Mouse (Mus musculus) bone marrow, adult 2 months (tissue): ENCODE data around the gene Agpat2.

ENCODE experiments used
- CTCF ChIP-seq: fragments of 200-500 bp; IDR thresholded peaks from 2 replicates; pipeline ENCODE4 v1.5.1; 2011; ENCODE audit warnings: low read length, control low read depth; ENCODE audit not compliant: control insufficient read depth, insufficient read depth
- POLR2A ChIP-seq: fragments of 200-500 bp; IDR thresholded peaks from 2 replicates; pipeline ENCODE4 v1.6.1; 2011; ENCODE audit warnings: low read depth, mild to moderate bottlenecking, control low read depth, low read length, borderline replicate concordance; ENCODE audit not compliant: control insufficient read depth

DNA sequence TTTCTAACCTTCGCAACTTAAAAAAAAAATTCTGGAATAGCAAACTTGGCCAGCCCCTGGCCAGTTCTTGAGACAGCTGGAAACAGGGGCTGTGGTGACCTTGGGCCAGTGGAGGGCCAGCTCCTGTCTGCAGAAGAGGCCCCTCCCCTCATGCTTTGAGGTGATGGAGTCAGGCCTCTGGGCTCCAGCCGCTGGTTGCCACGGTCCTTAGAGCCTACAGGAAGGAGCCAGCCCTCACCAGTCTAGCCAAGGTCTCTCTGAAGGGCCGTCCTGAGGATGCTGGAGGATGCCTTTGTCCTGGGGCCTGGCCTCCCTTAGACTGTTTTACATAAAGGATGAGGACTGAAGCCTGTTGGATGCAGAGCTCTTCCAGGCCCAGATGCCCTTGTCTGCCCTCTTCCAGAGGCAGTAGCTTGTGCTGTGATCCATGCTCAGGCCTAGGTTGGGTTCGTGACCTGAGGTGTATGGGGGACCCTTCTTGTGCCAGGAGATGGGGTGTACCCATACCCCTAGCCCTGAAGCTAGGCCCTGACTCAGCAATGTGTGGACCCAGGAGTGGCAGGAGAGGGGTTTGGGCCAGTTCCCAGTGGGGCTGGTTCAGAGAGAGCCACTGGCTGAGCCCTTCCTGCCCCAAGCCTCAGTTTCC, 24.7 kb upstream of the Agpat2 start:
- TF ChIP-seq CTCF, result no peak
- no peak for TF ChIP-seq POLR2A
